Mouse (Mus musculus) small intestine, adult 2 months (tissue): ENCODE data around the gene Polr3g.
"Not testable (repeated sequence)": the region's sequence is repeated elsewhere in the genome, so short reads cannot be mapped to it uniquely, and the experiment has no call there.

Experiments used
- CTCF ChIP-seq: fragments of 200-500 bp; IDR thresholded peaks from 2 replicates; pipeline ENCODE4 v1.5.1; 2012; ENCODE audit warnings: low read depth, mild to moderate bottlenecking, control low read depth, inconsistent platforms, low read length, moderate library complexity, mixed read lengths; ENCODE audit not compliant: insufficient replicate concordance, insufficient read length; ENCODE audit errors: extremely low read depth
- POLR2A ChIP-seq: fragments of 200-500 bp; IDR thresholded peaks from 2 replicates; pipeline ENCODE4 v1.6.1; 2012; ENCODE audit warnings: low read depth, mild to moderate bottlenecking, control low read depth, inconsistent platforms, low read length, moderate library complexity

DNA sequence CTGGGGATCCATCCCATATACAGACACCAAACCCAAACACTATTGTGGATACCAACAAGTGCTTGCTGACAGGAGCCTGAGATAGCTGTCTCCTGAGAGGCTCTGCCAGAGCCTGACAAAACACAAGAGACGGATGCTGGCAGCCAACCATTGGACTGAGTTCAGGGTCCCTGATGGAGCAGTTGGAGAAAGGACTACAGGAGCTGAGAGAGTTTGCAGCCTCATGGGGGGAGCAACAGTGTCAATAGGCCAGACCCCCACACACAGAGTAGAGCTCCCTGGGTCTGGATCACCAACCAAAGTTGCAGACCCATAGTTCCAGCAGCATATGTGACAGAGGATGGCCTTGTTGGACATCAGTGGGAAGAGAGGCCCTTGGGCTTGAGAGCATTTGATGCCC, 83.0 kb downstream of the Polr3g start:
- TF ChIP-seq CTCF, POLR2A: not testable (repeated sequence)
